Mouse (Mus musculus): ENCODE data around the gene Atp5k. TPM values are rescaled to one million over a fixed set of nuclear protein-coding genes. Genes with fewer than 3 reads are reported as not detected.

Gene Atp5k
- polyA plus RNA-seq, 1 experiment from 2014 or later, result 500 TPM

DNA sequence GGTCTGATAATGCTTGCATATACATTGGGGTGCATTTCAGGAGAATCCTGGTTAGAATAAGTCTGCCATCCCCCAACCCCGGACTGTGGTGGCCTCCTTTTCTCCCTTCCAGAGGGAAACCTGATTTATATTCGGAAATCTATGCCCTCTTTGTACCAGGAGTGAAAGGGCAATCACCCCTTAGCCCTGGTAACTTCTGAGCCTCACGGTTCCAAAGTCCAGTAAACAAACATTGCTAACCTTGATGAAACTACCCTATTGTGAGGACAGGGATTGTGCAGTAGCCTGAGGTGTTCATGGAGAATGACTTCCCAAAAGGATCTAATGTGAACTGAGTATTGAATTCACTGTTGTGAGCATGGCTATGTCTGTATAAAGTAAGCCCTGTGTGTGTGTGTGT lies 19.8 kb upstream of the Atp5k start:
- Histone ChIP-seq H3K4me1 (no peaks in the 10 kb centered on the region), H3K9ac (no peak overlapping the region), H3K36me3 (ENCODE audit: poor library complexity, severe bottlenecking) (no peaks in the 10 kb centered on the region), H3K27me3 (peaks cover 27% of the 10 kb centered on the region), H3K4me3 (no peak overlapping the region), H3K4me2 (no peak overlapping the region), H3K9me3 (replicated peaks) (no peaks in the 10 kb centered on the region), H3K27ac (no peak overlapping the region)
- no peak for ATAC-seq
- 45% methylated on average over 3 of the region's 3 CpGs for WGBS

DNA sequence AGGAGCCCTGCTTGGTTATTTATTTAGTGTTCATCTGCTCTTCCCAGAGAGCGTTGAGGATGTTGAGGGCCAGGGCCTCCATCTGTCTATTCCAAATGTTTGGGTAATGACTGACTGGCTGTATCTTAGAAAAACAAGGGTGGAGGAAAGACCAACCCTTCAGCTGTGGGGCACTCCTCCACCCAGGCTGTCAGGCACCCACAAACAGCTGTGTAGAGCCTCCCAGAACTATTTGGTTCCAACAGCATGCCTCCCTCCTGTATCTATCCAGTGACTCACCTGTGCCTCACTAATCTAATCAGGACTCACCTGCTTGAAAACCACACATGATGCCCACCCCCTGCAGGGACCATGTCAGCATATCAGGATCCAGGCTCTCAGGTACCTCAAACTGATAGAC lies 18.2 kb upstream of the Atp5k start:
- Histone ChIP-seq H3K9ac (no peak overlapping the region), H3K36me3 (ENCODE audit: poor library complexity, severe bottlenecking) (no peaks in the 10 kb centered on the region), H3K27me3 (peaks cover 31% of the 10 kb centered on the region), H3K4me1 (peaks cover 9% of the 10 kb centered on the region), H3K4me3 (no peak overlapping the region), H3K4me2 (no peak overlapping the region), H3K27ac (no peak overlapping the region), H3K9me3 (replicated peaks) (no peaks in the 10 kb centered on the region)
- 98% methylated on average over 1 of the region's 1 CpGs for WGBS
- ATAC-seq, result no peak

DNA sequence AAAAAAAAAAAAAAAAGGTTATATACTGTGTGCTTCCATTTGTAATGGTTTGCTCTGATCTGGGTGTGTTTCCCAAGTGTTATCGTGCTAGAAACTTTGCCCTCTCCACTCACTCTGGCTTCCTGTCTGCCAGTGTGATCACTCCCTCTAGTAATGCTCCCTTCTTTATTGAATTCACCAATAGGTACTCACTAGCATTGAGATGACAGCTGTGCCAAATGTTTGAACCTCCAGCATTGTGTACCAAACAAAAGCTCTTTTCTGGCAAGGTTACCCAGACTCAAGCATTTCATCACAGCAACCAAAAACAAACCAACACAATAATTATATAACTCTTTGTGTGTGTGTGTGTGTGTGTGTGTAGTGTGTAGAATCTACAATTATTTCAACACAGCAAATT lies 17.4 kb upstream of the Atp5k start:
- no peak for ATAC-seq
- H3K4me3 ChIP-seq, result no peak overlapping the region
- peaks cover 9% of the 10 kb centered on the region for H3K4me1 ChIP-seq
- no peak overlapping the region for H3K9ac ChIP-seq
- no peak overlapping the region for H3K27ac ChIP-seq
- no peaks in the 10 kb centered on the region for H3K36me3 ChIP-seq (ENCODE audit: poor library complexity, severe bottlenecking)
- 90% methylated on average over 1 of the region's 1 CpGs for WGBS
- H3K4me2 ChIP-seq, result no peak overlapping the region
- peaks cover 39% of the 10 kb centered on the region for H3K27me3 ChIP-seq
- no peaks in the 10 kb centered on the region for H3K9me3 ChIP-seq (replicated peaks)

DNA sequence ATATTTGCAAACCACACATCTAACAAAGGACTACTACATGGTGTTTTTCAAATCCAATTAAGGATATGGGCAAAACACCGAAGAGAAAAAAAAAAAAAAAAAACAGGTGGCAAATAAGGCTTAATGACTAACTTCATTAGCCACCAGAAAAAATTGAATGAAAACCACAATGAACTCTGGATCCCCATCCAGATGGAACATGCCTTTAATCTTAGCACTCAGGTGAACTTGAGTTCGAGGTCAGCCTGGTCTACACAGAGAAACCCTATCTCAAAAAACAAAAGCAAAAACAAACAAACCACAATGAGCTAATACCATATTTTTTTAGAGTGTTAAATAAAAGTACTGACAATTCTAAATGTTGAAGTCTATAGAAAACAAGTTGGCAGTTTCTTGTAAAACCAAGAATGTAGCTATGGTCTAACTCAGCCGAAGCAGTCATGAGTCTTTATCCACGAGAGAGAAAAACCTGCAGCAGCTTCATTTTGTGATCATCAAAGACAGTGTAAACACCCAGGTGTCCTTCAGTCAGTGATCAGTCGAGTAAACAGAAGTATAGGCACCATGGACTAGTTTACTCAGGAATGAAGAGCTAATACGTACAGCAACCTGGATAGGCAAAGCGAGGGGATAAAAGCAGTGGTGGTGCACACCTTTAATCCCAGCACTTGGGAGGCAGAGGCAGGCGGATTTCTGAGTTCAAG lies 16.7 kb upstream of the Atp5k start:
- Histone ChIP-seq H3K4me3 (no peak overlapping the region), H3K36me3 (ENCODE audit: poor library complexity, severe bottlenecking) (no peaks in the 10 kb centered on the region), H3K4me2 (no peak overlapping the region), H3K9ac (no peak overlapping the region), H3K4me1 (peaks cover 9% of the 10 kb centered on the region), H3K27ac (no peak overlapping the region), H3K9me3 (replicated peaks) (no peaks in the 10 kb centered on the region), H3K27me3 (peaks cover 42% of the 10 kb centered on the region)
- ATAC-seq, result no peak
- WGBS, result 81% methylated on average over 8 of the region's 8 CpGs

DNA sequence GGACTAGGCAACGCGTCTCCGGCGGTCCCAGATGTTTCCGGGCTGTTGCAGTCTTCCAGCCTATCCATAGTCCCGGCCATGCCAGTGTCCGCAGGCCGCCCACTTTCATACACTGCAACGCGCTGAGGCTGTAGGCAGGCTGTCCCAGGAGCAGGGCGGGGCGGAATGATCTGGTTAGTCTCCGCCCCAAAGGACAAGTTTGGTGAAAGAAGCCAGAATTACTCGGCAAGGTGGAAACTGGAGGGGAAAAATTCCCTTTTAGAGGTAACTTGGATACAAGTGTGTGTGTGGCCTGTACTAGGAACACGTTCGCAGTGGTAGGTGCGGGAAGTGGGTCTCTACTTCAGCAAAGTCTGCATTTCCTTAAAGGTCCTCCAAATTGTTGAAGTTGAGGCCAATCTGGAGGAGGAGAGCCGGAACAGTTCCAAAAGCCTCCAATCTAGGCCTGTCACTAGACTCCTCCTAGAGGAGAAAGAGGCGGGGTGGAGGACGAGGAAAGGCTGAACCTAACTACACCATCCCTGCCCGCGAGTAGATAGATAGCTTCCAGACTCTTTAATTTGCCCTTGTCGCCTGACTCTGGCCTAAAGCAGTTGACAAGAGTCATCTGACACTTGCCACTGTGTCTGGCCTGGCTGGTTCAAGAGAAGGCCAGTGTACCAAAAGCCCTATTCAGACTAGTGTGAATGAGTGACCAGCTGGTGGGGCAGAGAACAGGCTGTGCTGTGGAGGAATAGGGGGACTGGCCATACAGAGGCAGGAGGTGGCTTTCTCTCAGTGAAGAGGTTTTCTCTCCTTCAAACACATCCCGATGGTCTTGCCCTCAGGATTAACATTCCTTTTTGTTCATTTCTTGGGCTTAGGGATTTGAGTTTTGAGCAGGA lies 14.8 kb upstream of the Atp5k start, which contains the start of gene Mfsd7a:
Mfsd7a (minus strand) TSS at position 107 of the 884 bp plus-strand sequence.
- Histone ChIP-seq H3K27me3 (peaks cover 43% of the 10 kb centered on the region), H3K4me3 (peak within 1 kb of the TSS; percentile 23), H3K36me3 (ENCODE audit: poor library complexity, severe bottlenecking) (no peaks in the 10 kb centered on the region), H3K9ac (peak within 1 kb of the TSS; percentile 48), H3K4me1 (peaks cover 9% of the 10 kb centered on the region), H3K27ac (no peak within 1 kb of the TSS), H3K9me3 (replicated peaks) (no peaks in the 10 kb centered on the region), H3K4me2 (peak within 1 kb of the TSS; percentile 55)
- ATAC-seq, result peak; percentile 41; the same call in 1 of the 2 replicates
- 19% methylated on average over 24 of the region's 24 CpGs for WGBS

DNA sequence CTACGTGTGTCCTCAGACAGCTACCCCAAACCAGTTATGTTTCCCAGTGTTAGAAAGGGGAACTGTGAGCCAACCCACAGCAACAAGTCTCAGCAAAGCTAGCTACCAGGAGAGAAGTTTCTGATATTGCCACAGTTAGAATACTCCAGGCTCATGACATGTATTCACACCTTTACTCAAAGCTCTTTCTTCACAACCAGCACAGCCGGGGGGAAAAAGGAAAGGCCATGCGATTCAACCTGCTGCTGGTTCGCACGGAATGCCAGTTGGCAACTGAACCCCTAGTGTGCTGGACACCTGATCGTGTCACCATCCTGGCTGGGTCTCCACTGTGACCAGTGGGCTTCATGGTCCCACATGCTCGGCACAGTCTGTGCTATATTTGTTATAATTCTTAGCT lies 13.6 kb upstream of the Atp5k start:
- no peaks in the 10 kb centered on the region for H3K9me3 ChIP-seq (replicated peaks)
- no peak for ATAC-seq
- H3K4me1 ChIP-seq, result peaks cover 9% of the 10 kb centered on the region
- H3K4me2 ChIP-seq, result no peak overlapping the region
- H3K36me3 ChIP-seq (ENCODE audit: poor library complexity, severe bottlenecking), result no peaks in the 10 kb centered on the region
- peaks cover 40% of the 10 kb centered on the region for H3K27me3 ChIP-seq
- no peak overlapping the region for H3K9ac ChIP-seq
- WGBS, result 86% methylated on average over 7 of the region's 7 CpGs
- no peak overlapping the region for H3K27ac ChIP-seq
- no peak overlapping the region for H3K4me3 ChIP-seq

DNA sequence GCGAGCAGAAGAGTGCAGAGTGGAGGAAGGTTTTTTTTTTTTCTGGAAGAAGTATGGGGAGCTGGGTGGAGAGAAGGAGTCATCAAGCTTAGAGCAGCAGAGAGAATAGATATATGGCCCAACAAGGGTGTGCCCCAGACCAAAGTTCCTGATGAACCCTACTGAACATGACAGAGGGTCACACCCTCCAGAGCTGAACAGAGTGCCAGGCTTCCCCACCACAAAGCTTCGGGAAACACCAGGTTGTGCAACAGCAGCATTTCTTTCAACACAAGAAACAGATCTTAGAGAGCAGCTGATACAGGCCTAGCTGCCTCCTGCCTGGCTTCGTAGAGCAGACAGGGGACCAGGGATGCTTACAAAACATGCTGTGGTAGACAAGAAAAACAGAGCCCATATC lies 12.7 kb upstream of the Atp5k start:
- Histone ChIP-seq H3K36me3 (ENCODE audit: poor library complexity, severe bottlenecking) (no peaks in the 10 kb centered on the region), H3K4me1 (peaks cover 9% of the 10 kb centered on the region), H3K4me2 (no peak overlapping the region), H3K27me3 (peaks cover 40% of the 10 kb centered on the region), H3K27ac (no peak overlapping the region), H3K9me3 (replicated peaks) (no peaks in the 10 kb centered on the region), H3K9ac (no peak overlapping the region), H3K4me3 (no peak overlapping the region)
- 87% methylated on average over 3 of the region's 3 CpGs for WGBS
- ATAC-seq, result no peak

DNA sequence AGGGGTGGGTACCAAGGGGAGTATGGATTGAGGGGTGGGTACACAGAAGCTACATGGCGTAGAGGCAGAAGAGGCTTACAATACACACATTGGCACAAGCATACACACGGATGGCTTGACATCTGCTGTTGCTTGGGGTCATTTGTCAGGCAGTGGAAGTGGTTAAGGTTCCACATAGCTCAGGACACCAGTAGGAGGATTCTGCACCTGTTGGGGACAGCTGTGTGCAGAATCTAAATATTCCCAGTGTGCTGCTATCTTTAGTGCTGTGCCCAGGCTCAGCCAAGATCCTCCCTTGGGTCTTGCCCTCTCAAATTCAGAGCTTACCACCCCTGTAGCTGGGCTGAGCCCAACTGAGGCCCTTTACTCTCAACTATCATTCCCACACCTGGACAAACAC lies 1.9 kb upstream of the Atp5k start:
- no peak overlapping the region for H3K4me3 ChIP-seq
- H3K27me3 ChIP-seq, result peaks cover 15% of the 10 kb centered on the region; the same call in 1 of the 2 replicates
- peaks cover 17% of the 10 kb centered on the region for H3K36me3 ChIP-seq (ENCODE audit: poor library complexity, severe bottlenecking)
- no peak overlapping the region for H3K27ac ChIP-seq
- ATAC-seq, result no peak
- 75% methylated on average over 2 of the region's 2 CpGs for WGBS
- H3K9me3 ChIP-seq (replicated peaks), result no peaks in the 10 kb centered on the region
- H3K4me2 ChIP-seq, result no peak overlapping the region
- H3K4me1 ChIP-seq, result peaks cover 15% of the 10 kb centered on the region
- no peak overlapping the region for H3K9ac ChIP-seq

DNA sequence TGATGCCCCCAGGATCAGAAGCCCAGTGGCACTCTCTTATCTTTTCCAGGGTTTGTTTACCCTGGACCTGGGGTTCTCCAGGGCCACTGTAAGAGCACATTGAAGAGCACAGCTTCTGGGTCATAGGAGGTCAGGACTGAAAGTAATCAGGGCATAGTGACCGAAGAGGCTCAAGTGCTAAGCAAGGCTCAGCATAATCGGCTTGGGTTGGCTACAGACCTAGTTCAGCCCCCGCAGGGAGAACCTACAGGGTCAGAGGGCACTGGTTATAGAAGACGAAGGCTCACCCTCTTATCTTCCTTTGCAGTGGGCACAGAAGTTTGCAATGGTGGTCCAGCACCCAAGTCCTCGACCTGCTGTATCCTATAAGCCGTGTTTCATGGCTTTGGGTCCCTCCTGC lies 3.1 kb downstream of the Atp5k start:
- Histone ChIP-seq H3K27ac (no peak overlapping the region), H3K9me3 (replicated peaks) (no peaks in the 10 kb centered on the region), H3K4me2 (no peak overlapping the region), H3K27me3 (0 out of 2 replicates have a peak, but pooled peaks cover 4% of the 10 kb centered on the region), H3K9ac (no peak overlapping the region), H3K4me3 (no peak overlapping the region), H3K4me1 (peaks cover 15% of the 10 kb centered on the region), H3K36me3 (ENCODE audit: poor library complexity, severe bottlenecking) (peaks cover 34% of the 10 kb centered on the region)
- ATAC-seq, result no peak
- 95% methylated on average over 6 of the region's 6 CpGs for WGBS

DNA sequence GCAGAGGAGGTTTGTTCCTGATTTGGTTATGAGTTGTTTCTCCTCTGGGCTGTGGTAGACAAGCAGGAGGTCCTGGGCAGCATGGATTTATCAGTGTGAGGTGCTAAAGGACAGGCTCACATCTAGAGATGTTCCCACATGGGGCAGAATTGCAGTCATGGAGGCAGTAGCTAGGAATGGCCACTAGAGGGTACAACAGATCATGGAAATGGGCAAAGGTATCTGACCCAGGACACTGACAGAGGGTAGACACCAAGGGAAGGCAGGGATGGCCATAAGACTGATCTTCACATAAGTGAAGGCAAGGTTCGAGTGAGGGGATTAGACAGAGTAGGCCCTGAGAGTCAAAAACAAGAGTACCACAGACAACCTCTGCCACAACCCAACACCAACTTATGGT lies 7.1 kb downstream of the Atp5k start:
- WGBS, result 48% methylated on average over 1 of the region's 1 CpGs
- 0 out of 2 replicates have a peak, but pooled peaks have one; percentile 36 for ATAC-seq
- no peak overlapping the region for H3K4me3 ChIP-seq

DNA sequence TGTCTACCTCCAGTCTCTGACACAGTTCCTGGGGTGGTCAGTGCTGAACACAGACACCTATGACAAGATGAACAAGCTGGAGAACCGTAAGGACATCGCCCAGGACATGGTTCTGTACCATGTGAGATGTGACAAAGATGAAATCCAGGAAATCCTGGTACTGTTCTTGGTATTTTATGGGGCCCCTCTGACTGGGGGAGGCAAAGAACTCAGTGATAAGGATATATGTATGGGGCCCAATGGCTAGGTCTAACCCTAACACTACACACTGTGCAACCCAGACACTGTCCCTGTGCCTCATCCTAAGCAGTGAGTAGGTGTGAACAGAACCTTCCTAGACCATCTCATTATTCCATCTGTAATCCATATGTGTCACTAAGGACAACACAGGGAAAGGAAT lies 10.8 kb downstream of the Atp5k start:
- Histone ChIP-seq H3K36me3 (ENCODE audit: poor library complexity, severe bottlenecking) (no peaks in the 10 kb centered on the region), H3K9me3 (replicated peaks) (no peaks in the 10 kb centered on the region), H3K9ac (no peak overlapping the region), H3K4me1 (no peaks in the 10 kb centered on the region), H3K27ac (no peak overlapping the region), H3K4me3 (no peak overlapping the region), H3K27me3 (no peaks in the 10 kb centered on the region), H3K4me2 (no peak overlapping the region)
- ATAC-seq, result no peak
- 95% methylated on average over 2 of the region's 2 CpGs for WGBS

More for the DNA sequence above, 7.1 kb downstream of the Atp5k start:
- Histone ChIP-seq H3K9me3 (replicated peaks) (no peaks in the 10 kb centered on the region), H3K36me3 (ENCODE audit: poor library complexity, severe bottlenecking) (peaks cover 26% of the 10 kb centered on the region), H3K27ac (no peak overlapping the region), H3K4me1 (no peaks in the 10 kb centered on the region), H3K9ac (no peak overlapping the region), H3K4me2 (no peak overlapping the region), H3K27me3 (no peaks in the 10 kb centered on the region)

DNA sequence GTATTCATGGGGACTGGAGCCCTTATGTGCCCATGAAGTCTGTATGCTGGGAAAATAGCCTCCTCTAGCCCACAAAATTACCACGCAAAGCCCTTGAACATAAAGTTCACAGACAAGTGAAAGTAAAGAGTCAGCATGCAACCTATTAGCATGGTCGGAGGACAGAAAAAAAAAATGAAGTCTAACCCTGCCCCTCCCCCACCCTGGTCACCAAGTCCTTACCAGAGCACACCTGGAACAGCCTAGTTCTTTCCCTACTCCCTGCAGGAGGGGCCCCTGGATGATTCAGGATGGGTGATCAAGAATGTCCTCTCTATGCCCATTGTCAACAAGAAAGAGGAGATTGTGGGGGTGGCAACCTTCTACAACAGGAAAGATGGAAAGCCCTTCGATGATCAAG lies 11.5 kb downstream of the Atp5k start:
- no peak for ATAC-seq
- WGBS, result 83% methylated on average over 3 of the region's 3 CpGs
- H3K9ac ChIP-seq, result no peak overlapping the region
- H3K4me3 ChIP-seq, result no peak overlapping the region
- no peak overlapping the region for H3K4me2 ChIP-seq
- H3K4me1 ChIP-seq, result no peaks in the 10 kb centered on the region
- H3K36me3 ChIP-seq (ENCODE audit: poor library complexity, severe bottlenecking), result no peaks in the 10 kb centered on the region
- H3K9me3 ChIP-seq (replicated peaks), result no peaks in the 10 kb centered on the region
- no peak overlapping the region for H3K27ac ChIP-seq
- no peaks in the 10 kb centered on the region for H3K27me3 ChIP-seq
